Mouse (Mus musculus): ENCODE measurements around the gene Dnmbp.

- no peak for TF ChIP-seq POLR2A (IDR thresholded peaks at IDR 0.05; ENCODE audit: low read depth, low read length)
- no peak for TF ChIP-seq CTCF (conservative IDR thresholded peaks at IDR 0.05; ENCODE audit: insufficient read depth, insufficient read length, low read depth, low read length)
Observed at GRCm38 (mm10) chr19:43857347-43857746, 82.6 kb downstream of the Dnmbp start.
